Mouse (Mus musculus) thymus, postnatal 0 days (tissue): ENCODE measurements around the gene Tcp1. TPM values are rescaled to one million over a fixed set of nuclear protein-coding genes. Genes with fewer than 3 reads are reported as not detected.
"Not testable (repeated sequence)": the region's sequence is repeated elsewhere in the genome, so short reads cannot be mapped to it uniquely, and the experiment has no call there.

Experiments used
- DNase-seq: peaks from one replicate; pipeline ENCODE4 v3.0.0-alpha.2; 2015; ENCODE audit warnings: low spot score
- polyA plus RNA-seq: library from polyadenylated mRNA; unstranded; fragments of >200 nt; fragmentation: Nextera tagmentation; extraction: Ambion mirVana; gene quantifications from 2 replicates; pipeline ENCODE4 v1.2.1, GENCODE M21; 2015

The Tcp1 gene
- polyA plus RNA-seq = 409 and 414 TPM in 2 replicates

DNA sequence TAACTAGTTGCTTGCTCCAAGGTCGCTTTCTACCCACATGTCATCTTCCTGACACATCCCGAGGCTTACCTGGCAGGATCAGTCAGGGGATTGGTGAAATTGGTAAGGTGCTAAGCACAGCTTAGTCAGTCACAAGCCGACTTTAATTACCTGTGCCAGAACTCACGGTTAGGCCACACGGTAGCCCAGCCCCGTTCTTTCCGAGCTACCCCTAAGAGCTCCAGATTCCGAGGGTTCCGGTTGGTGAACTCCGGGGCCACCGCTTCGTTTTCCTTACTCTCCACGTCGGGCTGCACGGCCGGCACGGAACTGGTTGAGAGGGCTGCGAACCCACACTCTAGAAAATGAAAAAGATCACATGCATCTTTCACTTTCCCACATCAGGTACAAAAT is at the start of gene Tcp1:
TSS of gene Tcp1 (plus strand) at position 214 of the 393 bp plus-strand sequence.
- no peak for DNase-seq

DNA sequence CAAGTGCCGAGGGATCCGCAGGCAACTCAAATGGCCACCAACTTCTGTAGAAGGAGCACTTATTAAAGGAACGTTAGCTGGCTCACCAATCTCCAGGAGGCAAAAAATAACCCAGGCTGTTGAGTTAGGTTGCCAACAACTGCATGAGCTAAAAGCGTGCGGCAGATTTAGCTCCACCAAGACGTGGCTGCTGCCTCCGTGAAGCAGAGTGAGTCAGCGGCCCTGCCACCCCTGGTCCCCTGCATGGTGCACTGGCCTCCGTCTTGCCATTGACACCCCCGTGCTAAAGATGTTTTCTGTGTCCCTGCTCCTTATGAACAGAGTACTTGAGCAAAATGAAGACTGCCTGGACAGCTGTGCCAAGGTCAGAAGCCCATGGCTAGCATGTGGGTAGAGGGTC is 48.6 kb upstream of the Tcp1 start:
- DNase-seq = no peak

DNA sequence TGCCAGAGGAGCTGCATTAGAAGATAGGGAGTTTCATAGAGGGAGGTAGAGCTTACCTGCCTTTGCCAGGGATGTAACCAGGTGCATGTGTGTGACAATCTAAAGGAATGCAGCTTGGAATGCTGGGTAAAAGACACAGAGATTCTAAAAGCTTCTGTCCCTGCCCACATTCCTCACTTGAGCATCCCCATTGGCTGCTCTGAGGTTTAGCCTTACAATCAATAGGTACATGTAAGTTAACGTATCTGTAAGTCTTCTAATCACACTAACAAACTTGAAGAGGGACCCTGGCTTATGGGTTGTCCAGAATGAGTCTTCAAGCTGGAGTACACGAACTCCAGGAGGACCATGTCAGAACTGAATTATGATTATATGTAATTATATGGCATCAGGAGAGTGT is 47.5 kb upstream of the Tcp1 start, which contains the start of gene Mas1:
TSS of gene Mas1 (minus strand) at position 101 of the 400 bp plus-strand sequence.
- no peak for DNase-seq

DNA sequence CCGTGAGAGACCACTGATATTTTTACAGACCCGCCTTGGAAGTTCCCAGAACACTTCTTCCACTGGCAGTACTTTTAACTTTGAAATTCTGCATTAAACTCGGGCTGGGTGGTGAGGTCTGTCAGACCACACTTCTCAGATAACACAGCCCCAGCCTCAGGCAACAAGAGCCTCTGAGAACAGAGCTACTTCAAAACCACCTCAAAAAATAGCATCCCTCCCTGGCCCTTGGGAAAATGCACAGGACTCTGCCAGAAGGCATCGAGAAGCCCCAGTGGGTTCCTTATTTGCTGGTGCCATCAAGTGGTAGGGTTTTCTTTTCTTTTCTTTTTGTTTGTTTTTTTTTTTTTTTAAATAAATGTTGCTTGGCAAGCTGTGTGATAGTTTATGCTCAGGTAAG is 46.9 kb upstream of the Tcp1 start:
- no peak for DNase-seq

DNA sequence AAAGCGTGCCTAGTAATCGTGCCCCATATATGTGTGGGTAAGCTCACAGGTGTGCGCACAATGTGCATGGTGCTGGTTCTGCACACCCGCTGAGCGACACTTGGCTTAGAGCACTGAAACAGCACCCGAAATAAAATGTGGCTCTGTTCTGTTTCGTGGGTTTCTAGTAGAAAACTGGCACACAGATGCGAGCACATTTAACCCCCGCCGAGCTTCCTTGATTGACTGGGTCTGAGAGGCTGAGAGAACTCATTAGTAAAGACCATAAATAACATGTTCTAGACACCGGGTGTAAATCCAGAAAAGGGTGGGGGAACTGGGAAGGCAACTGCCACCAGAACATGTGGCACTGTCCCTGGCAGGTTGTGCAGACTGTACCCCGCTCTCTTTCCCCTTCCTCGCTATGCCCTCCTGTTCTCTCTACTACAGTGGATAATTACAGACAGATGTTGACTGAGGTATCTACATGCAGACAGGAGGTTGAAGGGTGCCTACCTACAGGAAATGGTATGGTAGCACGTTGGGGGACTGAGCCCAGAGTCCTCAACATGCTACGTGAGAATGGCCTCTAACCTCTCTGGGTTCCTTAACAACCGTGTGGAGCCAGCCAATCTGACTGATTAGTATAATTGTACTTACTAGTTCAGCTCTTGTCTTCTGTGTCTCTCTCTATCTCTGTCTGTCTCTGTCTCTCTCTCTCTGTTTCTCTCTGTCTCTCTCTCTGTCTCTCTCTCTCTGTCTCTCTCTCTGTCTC is 43.0 kb upstream of the Tcp1 start:
- no peak for DNase-seq

DNA sequence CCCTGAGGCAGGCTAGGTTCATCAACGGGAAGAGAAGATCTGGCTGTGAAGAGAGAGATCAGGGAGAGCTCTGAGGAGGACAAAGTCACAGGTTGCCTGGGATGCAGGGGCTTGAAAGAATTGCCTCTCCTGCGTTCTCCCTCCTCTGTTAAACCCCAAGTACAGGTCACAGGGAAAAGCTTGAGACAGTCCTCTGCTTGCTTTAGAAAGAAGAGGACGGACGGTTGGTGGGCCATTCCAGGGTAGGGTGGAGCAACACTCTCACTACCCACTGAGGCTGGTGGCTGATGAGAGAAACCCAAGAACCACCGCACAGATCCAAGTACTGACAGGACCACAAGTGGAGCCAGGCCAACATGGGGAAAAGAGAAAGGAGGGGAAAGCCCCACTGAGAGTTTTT is 39.8 kb upstream of the Tcp1 start, which contains the start of gene Mrgprh:
TSS of gene Mrgprh (plus strand) at position 301 of the 400 bp plus-strand sequence.
- DNase-seq = no peak

DNA sequence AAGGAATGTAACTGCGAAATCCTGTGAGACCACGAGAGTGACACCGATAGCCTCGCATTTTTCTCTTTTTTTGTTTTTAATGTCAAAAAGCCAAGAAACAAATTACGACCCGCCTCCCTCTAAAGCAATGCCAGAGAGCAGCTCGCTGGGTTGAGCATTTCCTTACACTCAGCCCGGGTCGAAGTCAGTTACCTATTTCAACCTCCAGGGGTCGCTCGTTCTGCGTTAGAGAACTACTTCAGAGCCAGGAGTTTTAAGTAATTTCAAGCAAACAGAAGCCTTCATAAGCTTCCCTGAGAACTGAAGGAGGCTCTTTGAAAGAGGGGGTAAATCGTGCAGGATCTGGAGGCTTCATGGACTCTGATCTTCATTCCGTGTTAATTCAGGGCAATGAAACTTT is 35.3 kb upstream of the Tcp1 start:
- DNase-seq = peak; percentile 87

DNA sequence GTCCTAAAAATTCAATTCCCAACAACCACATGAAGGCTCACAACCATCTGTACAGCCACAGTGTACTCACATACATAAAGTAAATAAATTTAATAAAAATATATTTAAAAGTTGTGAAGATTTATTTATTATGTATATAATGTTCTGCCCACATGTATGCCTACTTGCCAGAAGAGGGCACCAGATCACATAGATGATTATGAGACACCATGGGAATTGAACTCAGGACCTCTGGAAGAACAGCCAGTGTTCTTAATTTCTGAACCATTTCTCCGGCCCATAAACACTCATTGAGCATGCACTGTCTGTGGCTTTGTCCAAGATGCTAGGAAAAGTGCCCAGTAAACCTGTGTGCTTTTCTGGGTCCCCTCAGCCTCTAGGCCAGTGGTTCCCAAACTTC is 34.3 kb upstream of the Tcp1 start:
- DNase-seq = no peak

DNA sequence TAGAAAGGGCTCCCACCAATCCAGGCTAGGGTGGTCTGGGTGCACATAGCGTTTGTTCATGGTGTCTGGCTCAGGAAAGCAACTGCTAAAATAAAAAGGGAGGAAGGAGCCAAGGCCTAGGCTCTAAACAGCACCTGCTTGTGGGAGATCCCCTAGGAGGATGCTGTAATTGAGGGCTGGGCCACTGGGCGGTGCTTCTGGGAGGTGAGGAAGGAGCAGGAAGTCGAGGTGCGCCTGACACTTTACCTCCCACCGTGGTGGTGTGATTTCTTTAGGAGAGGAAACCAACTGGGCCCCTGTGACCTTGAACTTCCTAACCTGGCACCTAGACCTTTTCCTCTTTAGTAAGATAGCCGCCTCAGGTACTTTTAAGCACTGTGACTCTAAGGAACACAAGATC is 28.9 kb upstream of the Tcp1 start:
- peak; percentile 48 for DNase-seq

DNA sequence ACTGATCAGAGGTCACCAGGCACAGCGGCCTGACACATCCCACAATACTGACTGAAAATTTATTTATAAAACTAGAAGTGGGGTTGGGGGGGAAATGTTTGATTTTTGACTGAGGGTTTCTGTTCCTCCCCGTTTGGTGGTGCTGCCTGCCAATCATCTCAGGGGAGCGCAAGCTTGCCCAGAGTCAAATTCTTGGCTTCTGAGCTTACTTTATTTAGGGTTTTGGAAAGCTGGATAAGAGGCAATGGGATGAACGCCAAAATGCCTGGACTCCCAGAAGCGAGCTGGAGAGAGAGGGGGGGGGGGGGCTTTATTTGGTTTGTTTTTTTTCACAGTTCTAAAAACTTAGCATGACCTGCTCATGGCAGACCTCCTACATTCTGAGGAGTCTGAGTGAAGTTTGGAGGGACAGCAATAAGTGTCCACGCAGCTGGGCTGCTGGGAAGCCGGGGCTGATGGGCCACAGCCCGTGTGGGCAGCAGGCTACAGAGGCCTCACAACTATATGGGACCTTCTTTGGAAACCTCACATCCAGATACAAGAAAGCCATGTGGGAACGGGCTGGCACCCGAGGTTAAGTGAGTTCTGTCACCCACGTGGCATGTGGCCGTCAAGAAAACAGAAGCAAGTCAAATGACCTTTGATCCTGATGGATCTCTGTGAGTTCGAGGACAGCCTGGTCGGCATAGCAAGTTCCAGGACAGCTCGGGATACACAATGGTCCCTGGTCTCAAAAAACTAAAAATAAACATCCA is 28.3 kb upstream of the Tcp1 start:
- no peak for DNase-seq

DNA sequence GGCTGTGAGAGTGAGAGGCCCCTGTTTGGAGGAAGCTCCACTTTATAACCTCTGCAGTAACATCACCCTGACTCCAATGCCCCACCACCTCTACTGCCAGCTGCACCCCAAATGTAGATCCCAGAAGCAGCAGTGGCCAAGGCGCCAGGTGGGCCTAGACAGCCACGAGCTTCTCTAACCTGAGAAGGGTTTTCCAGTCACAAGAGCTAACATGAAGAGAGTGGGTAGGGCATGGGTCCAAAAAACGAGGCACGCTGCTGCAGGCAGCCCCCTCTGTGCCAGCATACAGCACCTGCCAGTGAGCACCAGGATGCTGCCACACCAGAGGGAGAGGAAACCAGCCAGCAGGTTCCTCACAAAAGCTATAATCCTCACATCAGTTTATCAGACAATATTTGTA is 24.4 kb upstream of the Tcp1 start:
- no peak for DNase-seq

DNA sequence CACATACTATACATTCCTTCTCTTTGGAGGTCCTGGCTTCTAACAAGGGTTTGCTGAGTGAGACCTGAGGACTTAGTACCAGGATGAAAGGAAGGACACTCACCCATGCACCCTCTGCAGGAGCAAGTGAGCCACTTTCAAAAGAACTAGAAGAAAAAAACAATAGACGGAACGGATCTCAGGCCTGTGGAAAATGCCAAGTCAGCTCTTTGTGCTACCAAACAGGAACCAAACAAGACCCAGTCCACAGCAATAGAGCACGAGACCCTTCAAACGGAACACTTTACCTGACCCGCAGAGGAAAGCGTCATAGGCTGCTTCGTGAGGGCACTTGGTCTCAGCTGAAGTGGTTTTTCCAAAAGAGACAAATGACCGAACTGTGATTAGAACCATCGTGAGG is 23.5 kb upstream of the Tcp1 start:
- no peak for DNase-seq

DNA sequence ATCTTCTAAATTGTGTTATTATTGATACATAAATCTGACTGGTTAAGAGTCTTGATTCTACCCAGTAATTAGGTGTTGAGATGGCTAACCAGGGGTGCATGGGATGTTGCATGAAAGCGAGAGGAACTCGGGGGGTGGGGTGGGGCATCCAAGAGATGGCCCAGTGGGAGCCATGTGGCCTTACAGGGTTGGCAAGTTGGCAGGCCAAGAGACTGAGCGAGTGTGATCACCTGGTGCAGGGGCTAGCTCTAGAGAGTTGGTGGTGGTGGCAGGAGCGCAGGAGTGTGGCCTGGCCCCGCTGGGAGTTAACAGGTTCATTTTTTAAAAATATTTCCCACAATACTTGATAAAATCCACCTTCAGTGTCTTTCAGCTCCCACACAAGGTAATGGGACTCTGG is 17.8 kb upstream of the Tcp1 start:
- DNase-seq = no peak

DNA sequence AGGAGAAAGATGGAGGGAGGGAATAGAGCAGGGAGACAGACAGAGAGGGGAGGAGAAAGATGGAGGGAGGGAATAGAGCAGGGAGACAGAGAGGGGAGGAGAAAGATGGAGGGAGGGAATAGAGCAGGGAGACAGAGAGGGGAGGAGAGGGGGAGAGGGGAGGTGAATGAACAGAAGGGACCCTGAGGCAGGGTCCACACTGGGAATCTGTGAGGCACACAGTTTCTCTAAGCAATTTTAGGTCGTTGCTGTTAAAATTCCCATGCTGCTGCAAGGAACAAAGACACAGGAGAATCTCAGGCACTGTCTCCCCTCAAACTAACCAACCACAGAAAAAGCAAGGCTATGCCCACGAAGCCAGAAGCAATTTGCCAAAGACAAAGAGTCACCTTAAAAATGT is 16.9 kb upstream of the Tcp1 start:
- DNase-seq = not testable (repeated sequence)

DNA sequence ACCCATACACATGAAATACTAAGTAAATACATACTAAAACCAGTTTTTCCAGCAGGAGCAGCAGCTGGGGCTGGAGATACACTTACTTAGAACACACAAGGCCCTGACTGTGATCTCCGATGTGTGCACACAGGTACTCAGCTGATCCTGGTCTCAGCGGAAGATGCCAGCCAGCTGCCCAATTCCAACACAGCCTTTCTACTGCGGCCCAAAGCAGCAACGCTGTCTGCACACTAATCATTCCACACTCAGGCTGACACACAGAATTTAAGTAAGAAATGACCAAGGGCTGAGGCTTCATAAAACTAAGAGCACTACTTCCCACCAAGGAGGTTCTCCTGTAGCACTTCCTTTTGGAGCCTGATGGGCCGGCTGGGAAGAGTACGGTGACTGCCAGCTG is 13.2 kb upstream of the Tcp1 start:
- no peak for DNase-seq

DNA sequence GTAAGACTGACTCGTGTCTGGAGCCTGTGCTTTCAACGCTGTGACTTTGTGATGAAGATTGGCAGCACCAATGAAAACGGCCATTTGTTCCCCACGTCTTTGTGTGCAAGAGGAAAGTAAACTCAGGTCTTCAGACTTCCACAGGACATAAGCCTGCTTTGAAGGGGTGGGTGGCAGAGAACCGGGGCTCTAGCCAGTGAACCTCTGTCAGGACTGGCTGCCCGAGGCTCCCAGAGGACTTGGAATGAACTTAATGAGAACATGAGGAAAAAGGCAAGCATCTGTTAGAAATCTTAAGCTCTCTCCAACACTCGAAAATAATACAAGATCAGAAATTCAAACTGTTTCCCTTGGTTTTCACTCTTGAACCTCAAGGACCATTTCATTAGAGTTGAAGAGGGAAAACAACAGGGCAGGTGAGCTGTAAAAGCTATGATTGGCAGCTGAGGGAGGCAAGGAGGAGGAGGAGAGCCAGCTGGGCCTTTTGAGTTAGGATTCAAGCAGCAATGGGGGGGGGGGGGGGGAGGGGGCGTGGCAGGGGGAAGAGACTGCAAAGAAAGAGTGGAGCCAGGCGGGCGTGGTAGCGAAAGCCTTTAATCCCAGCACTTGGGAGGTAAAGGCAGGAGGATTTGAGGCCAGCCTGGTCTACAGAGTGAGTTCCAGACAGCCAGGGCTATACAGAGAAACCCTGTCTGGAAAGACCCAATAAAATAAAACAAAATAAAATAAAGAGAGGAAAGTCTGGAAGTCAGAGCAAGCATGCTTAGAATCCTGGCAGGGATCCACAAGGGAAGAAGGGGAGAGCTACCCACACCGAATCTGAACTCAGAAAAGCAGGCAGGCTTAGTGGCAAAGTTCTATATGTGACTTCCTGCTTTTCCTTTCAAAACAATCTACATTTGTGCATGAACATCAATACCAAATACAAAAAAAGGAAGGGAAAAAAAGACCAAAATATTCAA is 11.8 kb upstream of the Tcp1 start:
- no peak for DNase-seq

DNA sequence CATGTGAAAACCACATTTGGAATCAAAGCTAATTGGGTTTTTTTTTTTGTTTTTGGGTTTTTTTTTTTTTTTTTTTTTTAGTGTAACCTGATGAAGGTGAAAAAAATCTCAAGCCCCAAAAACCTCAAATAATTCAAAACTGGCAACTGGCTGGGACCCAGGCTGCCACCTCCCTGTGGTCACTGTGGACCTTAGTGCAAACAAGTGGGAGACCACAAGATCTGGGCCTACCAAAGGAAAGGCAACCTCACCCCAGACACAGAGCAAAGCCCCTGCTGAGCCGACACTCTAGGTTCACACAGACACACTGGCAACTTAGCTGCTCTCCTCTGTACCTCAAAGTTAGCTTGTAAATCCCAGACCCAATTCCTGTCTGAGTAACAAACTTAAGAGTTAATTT is 11.2 kb upstream of the Tcp1 start:
- DNase-seq = no peak

DNA sequence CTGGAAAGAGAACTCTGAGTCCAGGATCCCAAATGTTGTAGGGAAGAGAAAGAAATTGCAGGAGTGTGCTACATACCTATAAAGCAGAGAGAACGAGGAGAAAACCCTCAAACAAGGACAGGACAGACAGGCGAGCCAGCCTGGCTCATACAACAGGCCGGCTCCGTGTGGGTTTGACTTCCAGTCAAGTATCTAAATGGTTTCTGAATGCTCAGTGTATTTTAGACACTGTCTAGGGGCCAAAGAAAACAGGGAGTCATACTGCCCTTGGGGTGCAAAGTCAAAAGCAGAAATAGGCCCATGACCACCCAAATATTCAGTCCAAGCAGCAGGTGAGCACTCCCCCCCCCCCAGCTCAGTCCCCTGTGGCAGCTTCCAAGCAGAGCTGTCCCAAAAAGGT is 9.7 kb upstream of the Tcp1 start:
- DNase-seq = no peak

DNA sequence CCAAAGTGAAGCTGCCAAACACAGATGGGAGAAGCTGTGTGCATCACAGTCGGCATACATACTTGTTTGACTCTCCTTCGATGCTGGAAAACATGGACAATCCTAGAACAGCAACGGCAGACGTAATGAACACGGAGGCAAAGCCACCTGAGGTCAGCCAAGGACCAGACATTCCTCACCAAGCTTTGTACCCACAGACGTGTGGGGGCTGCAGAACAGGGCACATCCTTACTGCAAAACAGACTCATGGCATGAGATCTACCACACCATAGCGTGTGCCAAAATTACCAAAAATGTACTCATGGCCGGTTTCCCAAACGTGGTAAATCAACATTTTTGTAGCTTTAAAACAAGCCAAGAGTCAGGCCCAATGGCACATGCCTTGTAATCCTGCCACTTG is 9.1 kb upstream of the Tcp1 start:
- no peak for DNase-seq

DNA sequence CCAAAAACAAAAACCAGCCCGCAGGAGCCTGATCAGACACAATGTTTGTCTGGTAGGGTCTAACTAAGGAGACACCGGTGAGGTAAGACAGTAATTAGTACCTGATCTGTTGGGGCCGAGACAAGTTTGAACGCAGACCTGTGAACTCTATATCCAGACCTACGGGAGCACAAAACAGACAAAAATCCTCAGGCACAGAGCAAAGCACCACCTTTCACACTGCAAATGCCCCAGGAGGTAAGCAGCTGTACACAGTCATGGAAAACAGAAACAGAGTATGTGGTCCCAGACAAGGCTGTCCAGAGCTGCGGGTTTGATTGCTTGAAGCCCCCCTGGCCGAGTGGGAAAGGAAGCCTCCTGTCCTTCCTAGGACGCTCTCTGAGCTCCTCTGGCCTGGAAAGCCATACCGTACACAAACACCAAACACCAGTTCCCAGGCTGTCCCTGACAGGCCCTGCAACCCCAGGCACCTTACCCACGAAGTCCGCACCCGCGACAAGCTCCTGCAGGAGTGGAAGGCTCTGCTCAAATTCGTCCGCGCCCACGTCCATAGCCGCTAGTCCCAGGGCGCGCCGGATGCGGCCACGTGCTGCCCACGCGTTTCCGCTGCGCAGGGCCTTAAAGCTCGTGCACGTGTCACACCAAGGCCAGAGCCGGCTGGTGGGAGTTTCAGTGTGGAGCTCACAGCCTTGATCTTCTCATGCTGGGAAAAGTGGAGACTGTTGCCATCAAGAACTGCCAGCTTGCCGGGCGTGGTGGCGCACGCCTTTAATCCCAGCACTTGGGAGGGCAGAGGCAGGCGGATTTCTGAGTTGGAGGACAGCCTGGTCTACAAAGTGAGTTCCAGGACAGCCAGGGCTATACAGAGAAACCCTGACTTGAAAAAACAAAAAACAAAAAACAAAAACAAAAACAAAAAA is 5.9 kb upstream of the Tcp1 start, which contains the start of gene Pnldc1:
TSS of gene Pnldc1 (minus strand) at position 870 of the 920 bp plus-strand sequence.
- no peak for DNase-seq
